Mouse (Mus musculus) brain, embryonic 14.5 days (tissue): ENCODE measurements at regions not wholly inside any gene's neighbourhood (a gene's known extent, or its start where the extent isn't known, plus 50 kb on each side); places are given as distances from the start of the nearest gene placed in this dataset.

Experiments used
- CTCF ChIP-seq: fragments of 200-500 bp; IDR thresholded peaks from 2 replicates; pipeline ENCODE4 v1.5.1; 2012; ENCODE audit warnings: inconsistent platforms, mild to moderate bottlenecking, moderate library complexity, borderline replicate concordance; ENCODE audit not compliant: insufficient read depth, insufficient read length; ENCODE audit errors: extremely low read depth
- POLR2A ChIP-seq: fragments of 200-500 bp; IDR thresholded peaks from 2 replicates; pipeline ENCODE4 v1.6.1; 2012; ENCODE audit warnings: mild to moderate bottlenecking, inconsistent platforms, borderline replicate concordance; ENCODE audit not compliant: poor library complexity, insufficient read depth, insufficient read length, severe bottlenecking; ENCODE audit errors: extremely low read depth

DNA sequence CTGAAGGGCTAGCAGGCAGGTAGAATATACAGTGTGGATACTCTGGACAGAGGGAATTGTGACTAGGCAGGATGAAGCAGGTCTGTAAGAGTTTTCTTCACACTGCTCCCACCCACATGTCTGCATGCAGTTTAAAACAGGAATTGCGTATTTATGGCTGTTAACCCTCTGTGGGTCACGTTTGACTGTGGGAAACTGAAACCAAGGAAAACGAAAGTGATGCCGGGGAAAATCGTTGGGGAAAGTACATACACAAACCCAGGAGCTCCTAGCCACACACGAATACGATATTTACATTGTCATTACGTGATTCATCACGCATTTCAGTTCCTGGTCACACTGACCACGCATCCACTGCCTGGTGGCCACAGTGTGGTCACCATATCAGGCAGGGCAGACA lies 170.6 kb upstream of the Spdye4c start:
- TF ChIP-seq CTCF = no peak
- no peak for TF ChIP-seq POLR2A
